Mouse (Mus musculus): ENCODE data around the gene Got2. TPM values are rescaled to one million over a fixed set of nuclear protein-coding genes. Genes with fewer than 3 reads are reported as not detected.

Gene Got2
- 51.4 and 70.8 TPM in 2 replicates for polyA plus RNA-seq (2012; rRNA removed)

- DNase-seq: peak; percentile 91
- TF ChIP-seq CTCF (IDR thresholded peaks at IDR 0.05; ENCODE audit: insufficient read depth, low read length) (peak; percentile 71), POLR2A (IDR thresholded peaks at IDR 0.05; ENCODE audit: borderline replicate concordance, extremely low read depth, low read depth, low read length) (peak; percentile 35; the same call in 1 of the 2 replicates)
- 8% methylated on average over 31 of the region's 31 CpGs for WGBS
- Histone ChIP-seq H3K4me1 (ENCODE audit: control insufficient read depth, insufficient read depth, low read length) (peaks cover 6% of the 10 kb centered on the region), H3K4me3 (replicated peaks; ENCODE audit: extremely low read depth, low read depth, low read length) (peak within 1 kb of the TSS; percentile 77)
Observed at GRCm38 (mm10) chr8:95888285-95889136, at the start of gene Got2. Gene Got2, minus strand, starts transcription at chr8:95888547.

DNA sequence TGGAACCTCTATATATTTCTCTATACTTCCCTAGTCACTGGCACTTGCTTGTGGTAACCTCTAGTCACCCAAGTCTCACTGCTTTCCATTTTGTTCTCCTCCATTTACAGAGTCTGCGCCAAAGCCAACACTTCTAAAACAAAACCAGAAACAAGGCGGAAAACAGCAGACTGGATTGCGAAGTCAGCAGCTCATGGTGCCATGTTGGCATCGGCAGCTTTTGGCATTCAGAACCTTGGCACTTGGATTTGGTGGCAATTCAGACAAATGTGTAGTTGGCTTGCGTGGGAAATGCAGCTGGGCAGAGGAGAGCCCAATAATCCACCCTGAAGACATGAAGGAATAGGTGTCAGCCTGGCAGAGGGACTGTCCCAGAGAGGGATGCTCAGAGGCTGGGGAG is 44.5 kb upstream of the Got2 start:
- WGBS: 90% methylated on average over 5 of the region's 5 CpGs
- DNase-seq: no peak
- H3K4me1 ChIP-seq (ENCODE audit: control insufficient read depth, insufficient read depth, low read length): no peaks in the 10 kb centered on the region
- TF ChIP-seq CTCF (IDR thresholded peaks at IDR 0.05; ENCODE audit: insufficient read depth, low read length) (no peak), POLR2A (IDR thresholded peaks at IDR 0.05; ENCODE audit: borderline replicate concordance, extremely low read depth, low read depth, low read length) (no peak)
- H3K4me3 ChIP-seq (replicated peaks; ENCODE audit: extremely low read depth, low read depth, low read length): no peak overlapping the region

- no peak overlapping the region for H3K4me3 ChIP-seq (replicated peaks; ENCODE audit: extremely low read depth, low read depth, low read length)
- no peak for DNase-seq
- TF ChIP-seq POLR2A (IDR thresholded peaks at IDR 0.05; ENCODE audit: borderline replicate concordance, extremely low read depth, low read depth, low read length) (no peak), CTCF (IDR thresholded peaks at IDR 0.05; ENCODE audit: insufficient read depth, low read length) (no peak)
- no peaks in the 10 kb centered on the region for H3K4me1 ChIP-seq (ENCODE audit: control insufficient read depth, insufficient read depth, low read length)
- WGBS: 63% methylated on average over 4 of the region's 4 CpGs
Observed at GRCm38 (mm10) chr8:95929821-95930220, 41.5 kb upstream of the Got2 start.

GRCm38 (mm10) chr8:95916106-95916505 is 27.8 kb upstream of the Got2 start:
- no peak for DNase-seq
- 4% methylated on average over 9 of the region's 9 CpGs for WGBS
- H3K4me3 ChIP-seq (replicated peaks; ENCODE audit: extremely low read depth, low read depth, low read length): no peak overlapping the region
- no peak for TF ChIP-seq POLR2A (IDR thresholded peaks at IDR 0.05; ENCODE audit: borderline replicate concordance, extremely low read depth, low read depth, low read length)
- no peak for TF ChIP-seq CTCF (IDR thresholded peaks at IDR 0.05; ENCODE audit: insufficient read depth, low read length)
- H3K4me1 ChIP-seq (ENCODE audit: control insufficient read depth, insufficient read depth, low read length): no peaks in the 10 kb centered on the region

- no peak overlapping the region for H3K4me3 ChIP-seq (replicated peaks; ENCODE audit: extremely low read depth, low read depth, low read length)
- peak; percentile 72 for DNase-seq
- TF ChIP-seq POLR2A (IDR thresholded peaks at IDR 0.05; ENCODE audit: borderline replicate concordance, extremely low read depth, low read depth, low read length) (no peak), CTCF (IDR thresholded peaks at IDR 0.05; ENCODE audit: insufficient read depth, low read length) (peak; percentile 77)
- H3K4me1 ChIP-seq (ENCODE audit: control insufficient read depth, insufficient read depth, low read length): no peaks in the 10 kb centered on the region
- 7% methylated on average over 7 of the region's 7 CpGs for WGBS
Observed at GRCm38 (mm10) chr8:95914905-95915643, 26.7 kb upstream of the Got2 start.

DNA sequence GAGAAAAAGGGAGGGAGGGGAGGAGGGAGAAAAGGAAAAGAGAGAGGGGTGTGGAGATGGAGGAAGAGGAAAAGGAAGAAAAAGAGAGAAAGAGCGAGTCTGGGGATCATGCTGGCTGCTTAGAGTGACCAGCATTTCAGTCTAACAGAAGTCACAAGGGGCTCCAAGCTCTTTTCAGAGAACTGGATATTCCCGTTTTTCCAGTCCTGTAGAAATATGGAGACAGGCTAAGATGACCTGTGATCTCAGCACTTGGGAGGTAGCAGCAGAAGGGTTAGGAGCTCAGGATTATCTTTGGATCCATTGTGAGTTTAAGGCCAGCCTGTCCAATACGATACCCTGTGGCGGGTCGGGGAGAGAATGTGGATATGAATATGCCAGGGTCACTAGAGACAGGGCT is 22.9 kb upstream of the Got2 start:
- no peak overlapping the region for H3K4me3 ChIP-seq (replicated peaks; ENCODE audit: extremely low read depth, low read depth, low read length)
- no peak for TF ChIP-seq POLR2A (IDR thresholded peaks at IDR 0.05; ENCODE audit: borderline replicate concordance, extremely low read depth, low read depth, low read length)
- no peak for TF ChIP-seq CTCF (IDR thresholded peaks at IDR 0.05; ENCODE audit: insufficient read depth, low read length)
- 60% methylated on average over 5 of the region's 5 CpGs for WGBS
- no peaks in the 10 kb centered on the region for H3K4me1 ChIP-seq (ENCODE audit: control insufficient read depth, insufficient read depth, low read length)
- no peak for DNase-seq

GRCm38 (mm10) chr8:95907885-95908284 is 19.5 kb upstream of the Got2 start:
- H3K4me1 ChIP-seq (ENCODE audit: control insufficient read depth, insufficient read depth, low read length): no peaks in the 10 kb centered on the region
- TF ChIP-seq CTCF (IDR thresholded peaks at IDR 0.05; ENCODE audit: insufficient read depth, low read length) (no peak), POLR2A (IDR thresholded peaks at IDR 0.05; ENCODE audit: borderline replicate concordance, extremely low read depth, low read depth, low read length) (no peak)
- WGBS: 73% methylated on average over 11 of the region's 11 CpGs

GRCm38 (mm10) chr8:95906738-95907137 is 18.4 kb upstream of the Got2 start:
- 61% methylated on average over 9 of the region's 9 CpGs for WGBS
- no peak for DNase-seq
- TF ChIP-seq POLR2A (IDR thresholded peaks at IDR 0.05; ENCODE audit: borderline replicate concordance, extremely low read depth, low read depth, low read length): no peak
- TF ChIP-seq CTCF (IDR thresholded peaks at IDR 0.05; ENCODE audit: insufficient read depth, low read length): no peak
- Histone ChIP-seq H3K4me1 (ENCODE audit: control insufficient read depth, insufficient read depth, low read length) (no peaks in the 10 kb centered on the region), H3K4me3 (replicated peaks; ENCODE audit: extremely low read depth, low read depth, low read length) (no peak overlapping the region)

More at GRCm38 (mm10) chr8:95907885-95908284, 19.5 kb upstream of the Got2 start:
- DNase-seq: no peak
- no peak overlapping the region for H3K4me3 ChIP-seq (replicated peaks; ENCODE audit: extremely low read depth, low read depth, low read length)

- no peak for DNase-seq
- TF ChIP-seq CTCF (IDR thresholded peaks at IDR 0.05; ENCODE audit: insufficient read depth, low read length) (no peak), POLR2A (IDR thresholded peaks at IDR 0.05; ENCODE audit: borderline replicate concordance, extremely low read depth, low read depth, low read length) (no peak)
- Histone ChIP-seq H3K4me1 (ENCODE audit: control insufficient read depth, insufficient read depth, low read length) (no peaks in the 10 kb centered on the region), H3K4me3 (replicated peaks; ENCODE audit: extremely low read depth, low read depth, low read length) (no peak overlapping the region)
- 30% methylated on average over 7 of the region's 7 CpGs for WGBS
Observed at GRCm38 (mm10) chr8:95901864-95902263, 13.5 kb upstream of the Got2 start.

Data from lung, adult 2 months (tissue).